Mouse (Mus musculus) frontal cortex, postnatal 10 days (tissue): Measurements from ENCODE around the gene Aars.

Experiments used
- DNase-seq, 2 experiments: peaks; one replicate each; pipeline ENCODE4 v3.0.0; 2022; ENCODE audit warnings: low spot score in 2 of 2, mixed read lengths in 1 of 2

The Aars gene

DNA sequence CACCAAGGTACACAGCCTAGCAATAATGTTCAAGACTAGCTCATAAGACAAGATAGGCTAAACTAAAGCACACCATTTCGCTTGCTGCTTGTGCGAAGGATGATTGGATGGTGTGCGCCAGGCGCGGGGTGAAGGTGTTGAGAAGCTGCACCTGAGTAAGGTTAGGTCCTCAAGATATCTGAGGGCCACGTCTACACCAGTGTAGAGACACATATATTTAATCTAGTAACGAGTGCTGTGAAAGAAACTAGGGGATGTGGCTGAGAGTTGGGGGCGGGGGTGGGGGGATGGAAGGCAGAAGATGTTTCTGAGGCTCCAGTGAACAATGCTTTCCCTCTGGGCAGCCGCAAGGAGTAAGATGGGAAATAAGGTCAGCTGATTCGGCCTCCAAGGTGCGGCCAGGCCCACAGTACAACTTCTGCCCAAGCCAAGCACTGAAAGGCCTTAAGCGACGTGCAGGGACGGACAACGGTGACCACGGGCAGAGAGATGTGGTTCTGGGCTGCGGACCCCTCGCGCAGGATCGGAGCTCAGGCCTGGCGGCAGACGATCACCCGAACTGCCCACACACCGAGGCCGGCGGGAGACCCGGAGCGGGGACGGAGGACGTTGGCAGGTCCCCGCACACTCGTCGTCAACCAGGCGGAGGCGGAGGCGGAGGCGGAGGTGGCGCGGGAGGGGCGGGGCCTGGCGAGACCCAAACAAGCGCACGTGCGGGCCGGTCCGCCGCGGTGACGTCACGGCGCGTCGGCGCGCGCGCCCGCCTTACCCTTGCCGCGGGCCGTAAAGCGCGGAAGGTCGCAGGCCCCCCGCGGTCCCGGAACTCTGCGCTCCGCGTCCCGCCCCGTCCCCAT lies 61.1 kb downstream of the Aars start, which contains the start of gene Pdpr:
Gene Pdpr (plus strand): TSS at position 766 of the 854 bp plus-strand sequence.
- peak; percentile 87 to 90 for DNase-seq

DNA sequence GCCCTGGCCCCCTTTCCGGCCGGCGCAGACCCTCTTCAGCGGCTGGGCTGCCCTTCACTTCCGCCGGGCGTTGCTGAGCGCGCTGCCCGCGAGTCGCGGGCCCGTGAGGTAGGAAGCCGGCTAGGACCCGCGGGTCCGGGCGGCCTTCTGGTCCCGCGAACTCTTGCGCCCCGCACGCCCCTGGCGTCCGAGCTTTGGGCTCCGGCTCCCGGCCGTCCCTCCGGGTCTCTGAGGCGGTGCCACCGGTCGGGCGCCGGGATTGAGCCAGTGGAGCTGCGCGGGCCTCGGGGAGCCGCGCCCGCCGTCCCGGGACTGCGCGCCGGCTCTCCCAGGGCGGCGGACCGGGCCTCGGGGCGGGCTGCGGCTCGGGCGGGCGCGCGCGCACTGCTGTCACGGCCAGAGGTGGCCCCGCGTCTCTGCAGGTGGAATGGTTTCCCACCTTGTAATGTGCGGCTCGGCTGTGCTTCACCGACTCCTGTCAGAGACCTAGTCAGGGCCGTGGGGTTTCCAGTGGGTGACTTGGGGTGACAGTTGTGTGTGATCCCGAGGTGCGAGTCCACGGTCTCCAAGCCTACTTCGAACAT lies 61.9 kb downstream of the Aars start:
- DNase-seq = peak in 1 of 2 experiments; percentile 24
